Mouse (Mus musculus) urinary bladder, postnatal 4 days (tissue): ENCODE data around the gene Slc18a3.

Experiments used
- DNase-seq, 2 experiments: peaks; one replicate each; pipeline ENCODE4 v3.0.0; 2021 to 2022; ENCODE audit warnings: low spot score in 2 of 2

The Slc18a3 gene

GRCm38 (mm10) chr14:32464601-32465505 is at the start of gene Slc18a3:
TSS of gene Slc18a3 (minus strand) at chr14:32464850.
- DNase-seq: no peak

- DNase-seq: peak; percentile 88 to 93
These were observed 48.8 kb upstream of the Slc18a3 start, which contains the start of gene Ercc6 for GRCm38 (mm10) chr14:32513336-32514032. TSS of gene Ercc6 (plus strand) at chr14:32513521.

- DNase-seq: no peak
These were observed 48.3 kb upstream of the Slc18a3 start for GRCm38 (mm10) chr14:32512912-32513311.

GRCm38 (mm10) chr14:32509443-32509961 is 44.9 kb upstream of the Slc18a3 start:
- no peak for DNase-seq

GRCm38 (mm10) chr14:32508105-32508835 is 43.6 kb upstream of the Slc18a3 start:
- DNase-seq: no peak

GRCm38 (mm10) chr14:32507216-32507615 is 42.6 kb upstream of the Slc18a3 start:
- no peak for DNase-seq

- no peak for DNase-seq
These were observed 41.7 kb upstream of the Slc18a3 start for GRCm38 (mm10) chr14:32506329-32506728.

GRCm38 (mm10) chr14:32503897-32504296 is 39.2 kb upstream of the Slc18a3 start:
- no peak for DNase-seq

GRCm38 (mm10) chr14:32502764-32503688 is 38.4 kb upstream of the Slc18a3 start:
- DNase-seq: no peak

GRCm38 (mm10) chr14:32501303-32501702 is 36.7 kb upstream of the Slc18a3 start:
- no peak for DNase-seq

- no peak for DNase-seq
These were observed 31.6 kb upstream of the Slc18a3 start for GRCm38 (mm10) chr14:32496115-32496850.

- DNase-seq: no peak
These were observed 27.9 kb upstream of the Slc18a3 start for GRCm38 (mm10) chr14:32492521-32492920.

- DNase-seq: no peak
These were observed 17.4 kb upstream of the Slc18a3 start for GRCm38 (mm10) chr14:32482061-32482460.

GRCm38 (mm10) chr14:32477581-32477980 is 12.9 kb upstream of the Slc18a3 start:
- no peak for DNase-seq

GRCm38 (mm10) chr14:32476559-32476958 is 11.9 kb upstream of the Slc18a3 start:
- no peak for DNase-seq

- no peak for DNase-seq
These were observed 8.3 kb upstream of the Slc18a3 start for GRCm38 (mm10) chr14:32472996-32473395.

- DNase-seq: peak in 1 of 2 experiments; percentile 73
These were observed 3.0 kb upstream of the Slc18a3 start for GRCm38 (mm10) chr14:32467606-32468005.

- DNase-seq: no peak
These were observed 1.2 kb upstream of the Slc18a3 start, which contains the start of gene Chat for GRCm38 (mm10) chr14:32465889-32466288. TSS of gene Chat (minus strand) at chr14:32465989.

GRCm38 (mm10) chr14:32465506-32465870 is 838 bp upstream of the Slc18a3 start:
- DNase-seq: no peak
